Mouse (Mus musculus) myocyte (in vitro differentiated cells): ENCODE measurements around the gene Serinc5. TPM values are rescaled to one million over a fixed set of nuclear protein-coding genes. Genes with fewer than 3 reads are reported as not detected.

Source experiments
- H3K27me3 ChIP-seq: one replicate; pipeline ENCODE4 v1.6.1; 2011; ENCODE audit not compliant: control insufficient read depth, insufficient read depth, insufficient read length
- H3K36me3 ChIP-seq: one replicate; pipeline ENCODE4 v1.6.1; 2011; ENCODE audit not compliant: control insufficient read depth, insufficient read depth
- H3K4me2 ChIP-seq: one replicate; pipeline ENCODE4 v1.6.1; 2011; ENCODE audit warnings: low read depth, control low read depth
- H3K4me3 ChIP-seq: one replicate; pipeline ENCODE4 v1.5.1; 2011; ENCODE audit warnings: mild to moderate bottlenecking, control low read depth, moderate library complexity
- H3K79me2 ChIP-seq: one replicate; pipeline ENCODE4 v1.6.1; 2011; ENCODE audit not compliant: control insufficient read depth, insufficient read depth
- H3ac ChIP-seq: one replicate; pipeline ENCODE4 v1.6.1; 2011; ENCODE audit not compliant: control insufficient read depth, insufficient read length
- CEBPB ChIP-seq: IDR thresholded peaks from 2 replicates; pipeline ENCODE4 v1.6.1; 2011; ENCODE audit warnings: mild to moderate bottlenecking, moderate library complexity; ENCODE audit not compliant: poor library complexity, insufficient read depth, severe bottlenecking
- E2F4 ChIP-seq: IDR thresholded peaks from one replicate; pipeline ENCODE4 v1.6.1; 2011; ENCODE audit warnings: mild to moderate bottlenecking, control low read depth, moderate library complexity; ENCODE audit not compliant: insufficient read depth
- MAX ChIP-seq: IDR thresholded peaks from one replicate; pipeline ENCODE4 v1.6.1; 2011; ENCODE audit warnings: low read depth, mild to moderate bottlenecking, control low read depth
- MYOD1 ChIP-seq, 3 experiments: IDR thresholded peaks; one replicate each; pipeline ENCODE4 v1.6.1; 2011; ENCODE audit warnings: control low read depth in 2 of 3, low read depth in 2 of 3, mild to moderate bottlenecking in 2 of 3, moderate library complexity in 1 of 3; ENCODE audit not compliant: insufficient read length in 2 of 3, control insufficient read depth in 1 of 3
- MYOG ChIP-seq, 3 experiments: IDR thresholded peaks; one replicate each; pipeline ENCODE4 v1.6.1; 2011; ENCODE audit warnings: control low read depth in 2 of 3, low read depth in 2 of 3, mild to moderate bottlenecking in 2 of 3; ENCODE audit not compliant: insufficient read length in 2 of 3, control insufficient read depth in 1 of 3, insufficient read depth in 1 of 3
- POLR2A ChIP-seq: IDR thresholded peaks from one replicate; pipeline ENCODE4 v1.6.1; 2011; ENCODE audit warnings: low read depth, mild to moderate bottlenecking, control low read depth, moderate library complexity; ENCODE audit not compliant: insufficient read length
- POLR2AphosphoS2 ChIP-seq: IDR thresholded peaks from one replicate; pipeline ENCODE4 v1.6.1; 2011; ENCODE audit warnings: low read depth, control low read depth; ENCODE audit not compliant: insufficient read length
- REST ChIP-seq: IDR thresholded peaks from one replicate; pipeline ENCODE4 v1.6.1; 2011; ENCODE audit warnings: mild to moderate bottlenecking, control low read depth, moderate library complexity; ENCODE audit not compliant: insufficient read depth, insufficient read length
- SRF ChIP-seq: IDR thresholded peaks from one replicate; pipeline ENCODE4 v1.6.1; 2011; ENCODE audit warnings: low read depth; ENCODE audit not compliant: control insufficient read depth, insufficient read length
- TCF12 ChIP-seq: IDR thresholded peaks from one replicate; pipeline ENCODE4 v1.6.1; 2011; ENCODE audit warnings: mild to moderate bottlenecking, control low read depth; ENCODE audit not compliant: poor library complexity, insufficient read depth, severe bottlenecking
- TCF3 ChIP-seq: IDR thresholded peaks from one replicate; pipeline ENCODE4 v1.6.1; 2011; ENCODE audit warnings: low read depth, control low read depth; ENCODE audit not compliant: insufficient read length
- USF1 ChIP-seq: IDR thresholded peaks from one replicate; pipeline ENCODE4 v1.6.1; 2011; ENCODE audit warnings: low read depth, mild to moderate bottlenecking, control low read depth, moderate library complexity
- polyA plus RNA-seq: library from polyadenylated mRNA; unstranded; fragments of >200 nt; fragmentation: generic; extraction: Trizol; gene quantifications from one replicate; pipeline ENCODE4 v1.2.1, GENCODE M21; 2012; ENCODE audit warnings: missing spikeins

Gene Serinc5
- polyA plus RNA-seq, 1 experiment: 5.4 TPM

DNA sequence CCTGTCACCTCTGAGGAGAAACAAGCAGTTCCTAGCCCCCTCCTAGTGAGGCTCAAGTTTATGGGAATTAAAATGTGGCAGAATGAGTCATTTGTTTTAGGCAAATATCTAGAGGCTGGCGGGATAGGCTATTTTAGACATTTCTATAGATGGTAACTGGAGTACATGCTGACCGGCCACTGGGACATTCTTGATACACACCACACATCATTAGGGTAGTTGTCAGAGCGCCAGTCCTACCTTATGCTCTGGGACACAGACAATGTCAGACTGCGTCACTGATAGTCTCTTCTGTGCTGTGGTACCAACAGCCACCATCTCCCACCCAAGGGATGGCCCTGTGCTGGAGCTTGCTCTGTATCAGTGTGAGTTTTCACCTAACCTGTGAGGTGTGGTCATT lies 148.2 kb downstream of the Serinc5 start:
- H3K4me3 ChIP-seq: no peak overlapping the region
- H3K27me3 ChIP-seq: no peaks in the 10 kb centered on the region
- H3K4me2 ChIP-seq: no peak overlapping the region
- H3ac ChIP-seq: no peak overlapping the region
- H3K36me3 ChIP-seq: no peaks in the 10 kb centered on the region
- H3K79me2 ChIP-seq: no peaks in the 10 kb centered on the region
- no peak for TF ChIP-seq USF1
- TF ChIP-seq MYOG (IDR thresholded peaks at IDR 0.05; ENCODE audit: control insufficient read depth in 1 of 3, insufficient read depth in 1 of 3, insufficient read length in 2 of 3, low read depth in 2 of 3): no peak
- TF ChIP-seq CEBPB: no peak
- TF ChIP-seq REST: no peak
- no peak for TF ChIP-seq TCF3
- no peak for TF ChIP-seq POLR2A
- TF ChIP-seq MYOD1 (IDR thresholded peaks at IDR 0.05; ENCODE audit: control insufficient read depth in 1 of 3, insufficient read length in 2 of 3, low read depth in 2 of 3): no peak
- no peak for TF ChIP-seq MAX
- TF ChIP-seq E2F4: no peak
- TF ChIP-seq SRF: no peak
- no peak for TF ChIP-seq TCF12
- no peak for TF ChIP-seq POLR2AphosphoS2

DNA sequence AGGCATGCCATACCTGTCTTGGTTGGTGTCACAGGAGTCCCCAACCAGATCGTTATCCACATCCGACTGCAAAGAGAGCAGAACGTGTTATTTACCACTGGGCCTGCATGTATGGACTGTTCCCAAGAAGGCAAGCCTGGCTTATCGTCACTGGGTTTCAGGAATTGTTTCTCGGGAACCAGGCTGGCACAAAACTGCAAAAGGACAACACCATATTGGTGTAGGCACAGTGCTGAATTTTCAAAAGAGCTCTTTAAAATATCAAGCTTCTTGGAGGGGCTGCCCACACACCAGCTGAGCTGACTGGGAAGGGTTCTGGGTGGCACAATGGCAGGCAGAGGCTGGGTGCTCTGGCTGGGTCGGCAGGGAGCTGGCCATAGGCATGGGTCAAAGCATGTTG lies 149.6 kb downstream of the Serinc5 start:
- Histone ChIP-seq H3K27me3 (no peaks in the 10 kb centered on the region), H3K36me3 (no peaks in the 10 kb centered on the region), H3K4me3 (no peak overlapping the region), H3ac (no peak overlapping the region), H3K79me2 (no peaks in the 10 kb centered on the region), H3K4me2 (no peak overlapping the region)
- TF ChIP-seq REST (no peak), MYOG (IDR thresholded peaks at IDR 0.05; ENCODE audit: control insufficient read depth in 1 of 3, insufficient read depth in 1 of 3, insufficient read length in 2 of 3, low read depth in 2 of 3) (no peak), MYOD1 (IDR thresholded peaks at IDR 0.05; ENCODE audit: control insufficient read depth in 1 of 3, insufficient read length in 2 of 3, low read depth in 2 of 3) (no peak), TCF3 (no peak), POLR2A (no peak), MAX (no peak), E2F4 (no peak), TCF12 (no peak), USF1 (no peak), POLR2AphosphoS2 (no peak)

Other genes starting within 250 kb of the Serinc5 start
- not detected for gene Ankrd34b, start 185.2 kb upstream of the Serinc5 start, polyA plus RNA-seq
- 0.92 TPM for gene Fam151b, start 127.1 kb upstream of the Serinc5 start, polyA plus RNA-seq
- gene Zfyve16, start 80.2 kb upstream of the Serinc5 start, polyA plus RNA-seq: 3.6 TPM
- not detected for gene Spz1, start 34.9 kb upstream of the Serinc5 start, polyA plus RNA-seq
- not detected for gene Thbs4, start 183.7 kb downstream of the Serinc5 start, polyA plus RNA-seq
- gene Mtx3, start 233.7 kb downstream of the Serinc5 start, polyA plus RNA-seq: 1.9 TPM